Mouse (Mus musculus): Measurements from ENCODE around the gene Rasgrf1. TPM values are rescaled to one million over a fixed set of nuclear protein-coding genes. Genes with fewer than 3 reads are reported as not detected.

Rasgrf1 gene
- 4.3 and 6.0 TPM in 2 replicates for polyA plus RNA-seq (2012; rRNA removed)

- DNase-seq (ENCODE audit: low read depth) = peak; percentile 89
- no peak for TF ChIP-seq POLR2A (IDR thresholded peaks at IDR 0.05; ENCODE audit: borderline replicate concordance, extremely low read depth, insufficient read depth, insufficient read length, poor library complexity, severe bottlenecking)
- TF ChIP-seq CTCF (IDR thresholded peaks at IDR 0.05; ENCODE audit: borderline replicate concordance, extremely low read depth, insufficient read depth, insufficient read length) = no peak
Measured at GRCm38 (mm10) chr9:89909131-89910010, at the start of gene Rasgrf1. Rasgrf1 (plus strand) TSS chr9:89909908.

- DNase-seq (ENCODE audit: low read depth) = peak; percentile 77
- TF ChIP-seq CTCF (IDR thresholded peaks at IDR 0.05; ENCODE audit: borderline replicate concordance, extremely low read depth, insufficient read depth, insufficient read length) = no peak
Measured at GRCm38 (mm10) chr9:89860145-89860544, 49.6 kb upstream of the Rasgrf1 start.

- peak; percentile 41 for DNase-seq (ENCODE audit: low read depth)
- TF ChIP-seq CTCF (IDR thresholded peaks at IDR 0.05; ENCODE audit: borderline replicate concordance, extremely low read depth, insufficient read depth, insufficient read length) (no peak), POLR2A (IDR thresholded peaks at IDR 0.05; ENCODE audit: borderline replicate concordance, extremely low read depth, insufficient read depth, insufficient read length, poor library complexity, severe bottlenecking) (no peak)
Measured at GRCm38 (mm10) chr9:89860584-89860983, 49.1 kb upstream of the Rasgrf1 start.

- no peak for TF ChIP-seq POLR2A (IDR thresholded peaks at IDR 0.05; ENCODE audit: borderline replicate concordance, extremely low read depth, insufficient read depth, insufficient read length, poor library complexity, severe bottlenecking)
- DNase-seq (ENCODE audit: low read depth) = no peak
Measured at GRCm38 (mm10) chr9:89867141-89867540, 42.6 kb upstream of the Rasgrf1 start.

GRCm38 (mm10) chr9:89868093-89868729 is 41.5 kb upstream of the Rasgrf1 start:
- peak; percentile 43 for DNase-seq (ENCODE audit: low read depth)
- TF ChIP-seq CTCF (IDR thresholded peaks at IDR 0.05; ENCODE audit: borderline replicate concordance, extremely low read depth, insufficient read depth, insufficient read length) = no peak
- TF ChIP-seq POLR2A (IDR thresholded peaks at IDR 0.05; ENCODE audit: borderline replicate concordance, extremely low read depth, insufficient read depth, insufficient read length, poor library complexity, severe bottlenecking) = no peak

GRCm38 (mm10) chr9:89869594-89869993 is 40.1 kb upstream of the Rasgrf1 start:
- no peak for DNase-seq (ENCODE audit: low read depth)
- TF ChIP-seq POLR2A (IDR thresholded peaks at IDR 0.05; ENCODE audit: borderline replicate concordance, extremely low read depth, insufficient read depth, insufficient read length, poor library complexity, severe bottlenecking) (no peak), CTCF (IDR thresholded peaks at IDR 0.05; ENCODE audit: borderline replicate concordance, extremely low read depth, insufficient read depth, insufficient read length) (no peak)

GRCm38 (mm10) chr9:89870531-89871150 is 39.1 kb upstream of the Rasgrf1 start:
- TF ChIP-seq CTCF (IDR thresholded peaks at IDR 0.05; ENCODE audit: borderline replicate concordance, extremely low read depth, insufficient read depth, insufficient read length) (no peak), POLR2A (IDR thresholded peaks at IDR 0.05; ENCODE audit: borderline replicate concordance, extremely low read depth, insufficient read depth, insufficient read length, poor library complexity, severe bottlenecking) (no peak)
- peak; percentile 61 for DNase-seq (ENCODE audit: low read depth)

GRCm38 (mm10) chr9:89872137-89872536 is 37.6 kb upstream of the Rasgrf1 start:
- TF ChIP-seq POLR2A (IDR thresholded peaks at IDR 0.05; ENCODE audit: borderline replicate concordance, extremely low read depth, insufficient read depth, insufficient read length, poor library complexity, severe bottlenecking) (no peak), CTCF (IDR thresholded peaks at IDR 0.05; ENCODE audit: borderline replicate concordance, extremely low read depth, insufficient read depth, insufficient read length) (no peak)
- DNase-seq (ENCODE audit: low read depth) = no peak

- no peak for TF ChIP-seq POLR2A (IDR thresholded peaks at IDR 0.05; ENCODE audit: borderline replicate concordance, extremely low read depth, insufficient read depth, insufficient read length, poor library complexity, severe bottlenecking)
- TF ChIP-seq CTCF (IDR thresholded peaks at IDR 0.05; ENCODE audit: borderline replicate concordance, extremely low read depth, insufficient read depth, insufficient read length) = no peak
Measured at GRCm38 (mm10) chr9:89874434-89874833, 35.3 kb upstream of the Rasgrf1 start.

GRCm38 (mm10) chr9:89875551-89875950 is 34.2 kb upstream of the Rasgrf1 start:
- peak; percentile 50 for DNase-seq (ENCODE audit: low read depth)
- TF ChIP-seq CTCF (IDR thresholded peaks at IDR 0.05; ENCODE audit: borderline replicate concordance, extremely low read depth, insufficient read depth, insufficient read length) (no peak), POLR2A (IDR thresholded peaks at IDR 0.05; ENCODE audit: borderline replicate concordance, extremely low read depth, insufficient read depth, insufficient read length, poor library complexity, severe bottlenecking) (no peak)

More at GRCm38 (mm10) chr9:89874434-89874833, 35.3 kb upstream of the Rasgrf1 start:
- DNase-seq (ENCODE audit: low read depth) = no peak

GRCm38 (mm10) chr9:89878471-89879020 is 31.2 kb upstream of the Rasgrf1 start:
- no peak for TF ChIP-seq POLR2A (IDR thresholded peaks at IDR 0.05; ENCODE audit: borderline replicate concordance, extremely low read depth, insufficient read depth, insufficient read length, poor library complexity, severe bottlenecking)
- no peak for TF ChIP-seq CTCF (IDR thresholded peaks at IDR 0.05; ENCODE audit: borderline replicate concordance, extremely low read depth, insufficient read depth, insufficient read length)
- DNase-seq (ENCODE audit: low read depth) = no peak
